Mouse (Mus musculus) cortical plate, adult 2 months (tissue): ENCODE measurements around the gene 9130230L23Rik.

Experiments
- CTCF ChIP-seq: fragments of 200-500 bp; IDR thresholded peaks from 2 replicates; pipeline ENCODE4 v1.5.1; 2011; ENCODE audit warnings: mild to moderate bottlenecking, control low read depth, low read length; ENCODE audit not compliant: insufficient read depth; ENCODE audit errors: extremely low read depth
- POLR2A ChIP-seq: fragments of 200-500 bp; IDR thresholded peaks from 2 replicates; pipeline ENCODE4 v1.6.1; 2011; ENCODE audit warnings: mild to moderate bottlenecking, low read length, control low read depth; ENCODE audit not compliant: insufficient read depth; ENCODE audit errors: extremely low read depth

GRCm38 (mm10) chr5:66015449-66015961 is 11.4 kb upstream of the 9130230L23Rik start:
- no peak for TF ChIP-seq CTCF
- TF ChIP-seq POLR2A = no peak
